Mouse (Mus musculus) cerebellum, adult 2 months (tissue): Measurements from ENCODE around the gene Nr1i2.

ENCODE experiments used
- CTCF ChIP-seq: fragments of 200-500 bp; IDR thresholded peaks from 2 replicates; pipeline ENCODE4 v1.5.1; 2011; ENCODE audit warnings: low read depth, mild to moderate bottlenecking, control low read depth, low read length, moderate library complexity, borderline replicate concordance; ENCODE audit not compliant: insufficient read depth
- POLR2A ChIP-seq: fragments of 200-500 bp; IDR thresholded peaks from 2 replicates; pipeline ENCODE4 v1.6.1; 2011; ENCODE audit warnings: low read length, control low read depth, borderline replicate concordance; ENCODE audit not compliant: insufficient read depth

GRCm38 (mm10) chr16:38307651-38308050 lies 13.0 kb upstream of the Nr1i2 start:
- no peak for TF ChIP-seq CTCF
- TF ChIP-seq POLR2A, result no peak
